Mouse (Mus musculus) urinary bladder, postnatal 36 days (tissue): ENCODE data around the gene Hist1h3i.
"Not testable (repeated sequence)": the region's sequence is repeated elsewhere in the genome, so short reads cannot be mapped to it uniquely, and the experiment has no call there.

Source experiments
- DNase-seq, 2 experiments: peaks; one replicate each; pipeline ENCODE4 v3.0.0; 2022; ENCODE audit warnings: low spot score in 2 of 2, mixed read lengths in 1 of 2

Hist1h3i gene

GRCm38 (mm10) chr13:21782361-21783254, 562 bp downstream of the Hist1h3i start:
- not testable (repeated sequence) for DNase-seq

- DNase-seq: no peak
Observed at GRCm38 (mm10) chr13:21781639-21782038, 1.5 kb downstream of the Hist1h3i start.

GRCm38 (mm10) chr13:21781021-21781555, 2.1 kb downstream of the Hist1h3i start:
- DNase-seq: no peak

- DNase-seq: peak; percentile 21 to 51
Observed at GRCm38 (mm10) chr13:21779767-21780731, 3.1 kb downstream of the Hist1h3i start, which contains the start of gene Hist1h1b. TSS of gene Hist1h1b (minus strand) at chr13:21780625.

- peak; percentile 45 to 63 for DNase-seq
Observed at GRCm38 (mm10) chr13:21778814-21779766, 4.1 kb downstream of the Hist1h3i start.

GRCm38 (mm10) chr13:21755707-21756106, 27.5 kb downstream of the Hist1h3i start:
- DNase-seq: no peak

GRCm38 (mm10) chr13:21754294-21755001, 28.7 kb downstream of the Hist1h3i start:
- not testable (repeated sequence) for DNase-seq

- peak; percentile 43 to 53 for DNase-seq
Observed at GRCm38 (mm10) chr13:21753524-21754285, 29.5 kb downstream of the Hist1h3i start, which contains the start of the genes Hist1h2ak and Hist1h2bn. TSS of gene Hist1h2ak (minus strand) at chr13:21753827. TSS of gene Hist1h2bn (plus strand) at chr13:21754123.

GRCm38 (mm10) chr13:21753051-21753523, 30.1 kb downstream of the Hist1h3i start:
- DNase-seq: no peak

- DNase-seq: no peak
Observed at GRCm38 (mm10) chr13:21752356-21752755, 30.8 kb downstream of the Hist1h3i start.

GRCm38 (mm10) chr13:21751827-21752226, 31.3 kb downstream of the Hist1h3i start:
- no peak for DNase-seq

- DNase-seq: no peak
Observed at GRCm38 (mm10) chr13:21751417-21751816, 31.8 kb downstream of the Hist1h3i start.

- DNase-seq: peak; percentile 84 to 89
Observed at GRCm38 (mm10) chr13:21750159-21751017, 32.8 kb downstream of the Hist1h3i start, which contains the start of gene Hist1h4k. TSS of gene Hist1h4k (minus strand) at chr13:21750505.

- no peak for DNase-seq
Observed at GRCm38 (mm10) chr13:21749387-21750158, 33.6 kb downstream of the Hist1h3i start.

GRCm38 (mm10) chr13:21745006-21745405, 38.2 kb downstream of the Hist1h3i start:
- no peak for DNase-seq

- DNase-seq: peak; percentile 64 to 71
Observed at GRCm38 (mm10) chr13:21734906-21735767, 48.0 kb downstream of the Hist1h3i start, which contains the start of gene Hist1h4j. TSS of gene Hist1h4j (plus strand) at chr13:21735064.
